Mouse (Mus musculus) cerebellum, adult 2 months (tissue): Measurements from ENCODE around the gene Ube2v1. TPM values are rescaled to one million over a fixed set of nuclear protein-coding genes. Genes with fewer than 3 reads are reported as not detected.

Experiments used
- DNase-seq, 2 experiments: peaks; one replicate each; pipeline ENCODE4 v3.0.0; 2021
- H3K27ac ChIP-seq: fragments of 200-500 bp; 2 replicates; pipeline ENCODE4 v1.5.1; 2012; ENCODE audit warnings: low read length, control low read depth, inconsistent platforms; ENCODE audit not compliant: insufficient read depth
- H3K27me3 ChIP-seq: fragments of 200-500 bp; 2 replicates; pipeline ENCODE4 v1.6.1; 2012; ENCODE audit warnings: inconsistent platforms, mild to moderate bottlenecking, low read length, moderate library complexity; ENCODE audit not compliant: control insufficient read depth, insufficient read depth
- H3K4me1 ChIP-seq: fragments of 200-500 bp; 2 replicates; pipeline ENCODE4 v1.6.1; 2011; ENCODE audit warnings: low read length; ENCODE audit not compliant: control insufficient read depth, insufficient read depth
- H3K4me3 ChIP-seq: fragments of 200-500 bp; replicated peaks from 2 replicates; pipeline ENCODE3; 2011; ENCODE audit warnings: mild to moderate bottlenecking, low read depth, low read length, control low read depth; ENCODE audit not compliant: insufficient read depth
- CTCF ChIP-seq: fragments of 200-500 bp; IDR thresholded peaks from 2 replicates; pipeline ENCODE4 v1.5.1; 2011; ENCODE audit warnings: low read depth, mild to moderate bottlenecking, control low read depth, low read length, moderate library complexity, borderline replicate concordance; ENCODE audit not compliant: insufficient read depth
- POLR2A ChIP-seq: fragments of 200-500 bp; IDR thresholded peaks from 2 replicates; pipeline ENCODE4 v1.6.1; 2011; ENCODE audit warnings: low read length, control low read depth, borderline replicate concordance; ENCODE audit not compliant: insufficient read depth
- WGBS: fragments of 180-500 bp; shearing (Covaris S2); methylation state at CpG from one replicate; pipeline ENCODE4 v1.1.7; 2018; 5-methylcytosine and 5-hydroxymethylcytosine counted together
- polyA plus RNA-seq: library from polyadenylated mRNA; depleted of rRNA; stranded (reverse); fragments of >200 nt; gene quantifications from 2 replicates; pipeline ENCODE4 v1.2.3, GENCODE M21; 2012

Gene Ube2v1
- polyA plus RNA-seq, 1 experiment, result 219 TPM

- Histone ChIP-seq H3K4me1 (no peaks in the 10 kb centered on the region), H3K27ac (no peak overlapping the region), H3K27me3 (no peaks in the 10 kb centered on the region), H3K4me3 (no peak overlapping the region)
- DNase-seq, result no peak
- WGBS, result 59% methylated on average over 8 of the region's 8 CpGs
- no peak for TF ChIP-seq POLR2A
- TF ChIP-seq CTCF, result no peak
Measured at GRCm38 (mm10) chr2:167600481-167600995, 31.4 kb downstream of the Ube2v1 start.

GRCm38 (mm10) chr2:167599917-167600316, 32.0 kb downstream of the Ube2v1 start:
- 61% methylated on average over 6 of the region's 6 CpGs for WGBS
- DNase-seq, result no peak
- H3K4me1 ChIP-seq, result no peaks in the 10 kb centered on the region
- no peak overlapping the region for H3K4me3 ChIP-seq
- no peak overlapping the region for H3K27ac ChIP-seq
- no peaks in the 10 kb centered on the region for H3K27me3 ChIP-seq
- no peak for TF ChIP-seq POLR2A
- TF ChIP-seq CTCF, result no peak

DNA sequence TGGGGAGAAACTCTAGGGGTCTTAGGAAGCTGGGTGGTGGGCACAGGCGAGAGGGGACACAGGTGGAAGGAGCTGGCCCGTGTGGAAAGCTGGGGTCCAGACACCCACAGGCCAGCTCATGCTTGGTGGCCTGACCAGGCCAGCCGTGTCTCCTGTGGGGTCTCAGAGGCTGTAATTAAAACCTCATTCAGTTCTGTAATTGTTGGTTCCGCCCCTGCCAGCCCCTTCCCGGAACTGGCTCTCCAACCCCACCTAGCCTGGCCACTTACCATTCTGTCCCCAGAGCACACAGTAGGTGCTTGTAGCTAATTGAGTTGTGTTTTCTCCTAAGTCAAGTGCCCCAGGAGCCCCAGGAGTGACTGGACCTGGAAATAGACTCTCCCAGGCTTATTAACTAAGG, 32.7 kb downstream of the Ube2v1 start:
- H3K27ac ChIP-seq, result no peak overlapping the region
- H3K4me3 ChIP-seq, result no peak overlapping the region
- no peak for DNase-seq
- H3K27me3 ChIP-seq, result no peaks in the 10 kb centered on the region
- no peaks in the 10 kb centered on the region for H3K4me1 ChIP-seq
- 90% methylated on average over 5 of the region's 5 CpGs for WGBS
- no peak for TF ChIP-seq POLR2A
- no peak for TF ChIP-seq CTCF

DNA sequence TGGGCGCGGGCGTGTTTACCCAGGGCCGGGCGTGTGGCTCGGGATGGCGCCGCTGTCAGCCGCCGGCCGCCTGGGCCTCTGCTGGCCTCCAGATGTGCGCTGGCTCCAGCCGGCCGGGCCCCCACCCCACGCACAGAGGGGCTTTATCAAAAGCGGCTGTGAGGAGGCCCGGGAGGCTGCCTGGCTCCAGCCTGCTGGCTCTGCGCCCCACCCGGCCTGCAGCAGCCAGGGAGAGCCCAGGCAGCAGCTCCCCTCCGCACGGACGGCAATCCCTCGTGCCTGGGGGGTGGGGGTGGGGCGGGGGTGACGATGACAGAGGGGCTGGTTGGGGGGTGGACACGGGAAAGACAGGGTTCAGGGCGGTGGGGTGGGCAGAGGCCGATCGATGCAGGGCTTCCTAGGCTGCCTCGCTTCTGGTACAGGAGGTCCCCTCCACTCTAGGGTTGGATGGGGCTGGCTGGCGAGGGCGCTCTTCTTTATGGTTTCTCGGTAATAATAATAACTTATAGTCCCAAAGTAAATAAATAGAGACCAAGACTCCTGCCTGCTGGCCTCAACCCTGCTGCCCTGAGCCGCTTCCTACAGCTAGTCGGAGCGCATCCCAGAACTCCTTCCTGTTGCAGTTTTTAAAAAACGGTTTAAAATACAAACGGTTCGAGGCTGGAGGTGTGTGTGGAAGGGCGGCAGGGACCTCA, 34.3 kb downstream of the Ube2v1 start:
- no peak for DNase-seq
- Histone ChIP-seq H3K4me3 (no peak overlapping the region), H3K27me3 (no peaks in the 10 kb centered on the region), H3K27ac (no peak overlapping the region), H3K4me1 (no peaks in the 10 kb centered on the region)
- TF ChIP-seq POLR2A (no peak), CTCF (no peak)
- 30% methylated on average over 40 of the region's 40 CpGs for WGBS

- TF ChIP-seq CTCF (no peak), POLR2A (no peak)
- H3K27ac ChIP-seq, result no peak overlapping the region
- H3K4me3 ChIP-seq, result no peak overlapping the region
- no peak for DNase-seq
- H3K4me1 ChIP-seq, result no peaks in the 10 kb centered on the region
- WGBS, result 30% methylated on average over 27 of the region's 27 CpGs
- no peaks in the 10 kb centered on the region for H3K27me3 ChIP-seq
Measured at GRCm38 (mm10) chr2:167596726-167597491, 35.0 kb downstream of the Ube2v1 start.

GRCm38 (mm10) chr2:167596262-167596661, 35.6 kb downstream of the Ube2v1 start:
- H3K27ac ChIP-seq, result no peak overlapping the region
- DNase-seq, result no peak
- TF ChIP-seq CTCF (no peak), POLR2A (no peak)
- H3K27me3 ChIP-seq, result no peaks in the 10 kb centered on the region
- H3K4me3 ChIP-seq, result no peak overlapping the region
- 71% methylated on average over 4 of the region's 4 CpGs for WGBS
- H3K4me1 ChIP-seq, result no peaks in the 10 kb centered on the region

DNA sequence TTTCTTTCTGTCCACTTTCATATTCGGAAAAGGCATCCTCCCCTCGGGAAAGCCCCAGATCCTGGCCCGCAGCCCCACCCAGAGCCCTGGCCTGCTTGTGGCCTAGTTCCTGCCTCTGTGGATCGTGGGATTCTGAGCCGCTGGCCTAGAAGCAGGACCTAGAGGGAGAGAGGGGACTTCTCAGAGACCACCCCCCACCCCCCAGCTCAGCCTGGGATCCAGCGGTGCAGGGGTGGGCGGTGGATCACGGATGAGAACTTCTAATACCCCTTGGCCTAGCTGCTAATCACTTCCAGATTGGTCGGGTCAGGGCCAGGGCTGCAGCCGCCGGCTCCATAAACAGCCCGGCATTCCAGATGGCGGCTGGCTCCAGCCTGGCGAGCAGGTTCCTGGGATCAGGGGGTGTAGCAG, 36.1 kb downstream of the Ube2v1 start:
- Histone ChIP-seq H3K27ac (no peak overlapping the region), H3K4me3 (no peak overlapping the region), H3K4me1 (no peaks in the 10 kb centered on the region), H3K27me3 (no peaks in the 10 kb centered on the region)
- 43% methylated on average over 14 of the region's 14 CpGs for WGBS
- no peak for TF ChIP-seq POLR2A
- TF ChIP-seq CTCF, result no peak
- DNase-seq, result no peak
